Mouse (Mus musculus): ENCODE results near the gene Snx18. TPM values are rescaled to one million over a fixed set of nuclear protein-coding genes. Genes with fewer than 3 reads are reported as not detected.

The Snx18 gene
- polyA plus RNA-seq, 1 experiment from 2014 or later, result 35.3 TPM

GRCm38 (mm10) chr13:113616751-113617337 lies 1.5 kb downstream of the Snx18 start:
- CTCF ChIA-PET, result interaction anchor here (0.7 to 4.8 kb wide), 5 partner anchors 31 to 295 kb away, joined by 3 to 39 read pairs (median 3); no protein-coding TSS in a partner anchor
- in situ Hi-C loops (cut with MboI; ENCODE audit: low pct_unique_long_range_greater_than_20kb), result loop anchor here (5.0 to 10.0 kb wide), 3 partner anchors 152 to 570 kb away; partner anchors contain the start of gene Gpx8
- no peaks in the 10 kb centered on the region for H3K27me3 ChIP-seq
- POLR2A ChIA-PET, result interaction anchor here (1.0 to 2.1 kb wide), 6 partner anchors 65 to 347 kb away, joined by 3 to 7 read pairs (median 4); no protein-coding TSS in a partner anchor
- ATAC-seq (no peak), DNase-seq (ENCODE audit: low read depth, low spot score) (no peak)
- TF ChIP-seq CTCF (IDR thresholded peaks at IDR 0.05), result no peak

GRCm38 (mm10) chr13:113615971-113616671 lies 2.2 kb downstream of the Snx18 start:
- H3K27me3 ChIP-seq, result no peaks in the 10 kb centered on the region
- no peak for ATAC-seq
- ChIA-PET POLR2A (interaction anchor here (0.6 to 1.0 kb wide), 2 partner anchors 288 to 1183 kb away, joined by 3 read pairs; no protein-coding TSS in a partner anchor), CTCF (interaction anchor here (0.7 to 4.8 kb wide), 4 partner anchors 30 to 294 kb away, joined by 3 to 22 read pairs (median 3); no protein-coding TSS in a partner anchor)
- TF ChIP-seq CTCF (IDR thresholded peaks at IDR 0.05), result no peak
- in situ Hi-C loops (cut with MboI; ENCODE audit: low pct_unique_long_range_greater_than_20kb), result loop anchor here (5.0 to 10.0 kb wide), 3 partner anchors 151 to 569 kb away; partner anchors contain the start of gene Gpx8
- no peak for DNase-seq (ENCODE audit: low read depth, low spot score)

- no peaks in the 10 kb centered on the region for H3K27me3 ChIP-seq
- ATAC-seq (no peak), DNase-seq (ENCODE audit: low read depth, low spot score) (no peak)
- CTCF ChIA-PET, result interaction anchor here (1.0 to 1.7 kb wide), 2 partner anchors 29 to 293 kb away, joined by 3 to 4 read pairs; no protein-coding TSS in a partner anchor
- in situ Hi-C loops (cut with MboI; ENCODE audit: low pct_unique_long_range_greater_than_20kb), result loop anchor here (5.0 to 10.0 kb wide), 3 partner anchors 151 to 568 kb away; partner anchors contain the start of gene Gpx8
- POLR2A ChIA-PET, result interaction anchor here (0.6 kb wide), 1 partner anchor 1182 kb away, joined by 3 read pairs; no protein-coding TSS in a partner anchor
- no peak for TF ChIP-seq CTCF (IDR thresholded peaks at IDR 0.05)
Observed at GRCm38 (mm10) chr13:113615546-113615941, 2.8 kb downstream of the Snx18 start.

GRCm38 (mm10) chr13:113614635-113615545 lies 3.5 kb downstream of the Snx18 start:
- no peaks in the 10 kb centered on the region for H3K27me3 ChIP-seq
- no peak for TF ChIP-seq CTCF (IDR thresholded peaks at IDR 0.05)
- CTCF ChIA-PET, result interaction anchor here (1.0 to 1.7 kb wide), 3 partner anchors 29 to 293 kb away, joined by 3 to 4 read pairs (median 3); no protein-coding TSS in a partner anchor
- POLR2A ChIA-PET, result interaction anchor here (0.6 kb wide), 1 partner anchor 1182 kb away, joined by 3 read pairs; no protein-coding TSS in a partner anchor
- DNase-seq (ENCODE audit: low read depth, low spot score) (no peak), ATAC-seq (peak; percentile 37)
- in situ Hi-C loops (cut with MboI; ENCODE audit: low pct_unique_long_range_greater_than_20kb), result loop anchor here (5.0 to 10.0 kb wide), 3 partner anchors 150 to 568 kb away; partner anchors contain the start of gene Gpx8

GRCm38 (mm10) chr13:113613882-113614281 lies 4.5 kb downstream of the Snx18 start:
- TF ChIP-seq CTCF (IDR thresholded peaks at IDR 0.05), result no peak
- ChIA-PET POLR2A (no interaction called here), CTCF (interaction anchor here (1.1 to 1.3 kb wide), 3 partner anchors 20 to 63 kb away, joined by 3 to 4 read pairs (median 3); no protein-coding TSS in a partner anchor)
- H3K27me3 ChIP-seq, result no peaks in the 10 kb centered on the region
- no peak for DNase-seq (ENCODE audit: low read depth, low spot score)
- in situ Hi-C loops (cut with MboI; ENCODE audit: low pct_unique_long_range_greater_than_20kb), result loop anchor here (10.0 kb wide), 1 partner anchor 149 kb away; no protein-coding TSS in a partner anchor
- no peak for ATAC-seq

GRCm38 (mm10) chr13:113613341-113613740 lies 5.0 kb downstream of the Snx18 start:
- H3K27me3 ChIP-seq, result no peaks in the 10 kb centered on the region
- ChIA-PET CTCF (interaction anchor here (1.0 to 1.3 kb wide), 3 partner anchors 19 to 275 kb away, joined by 3 to 4 read pairs (median 4); no protein-coding TSS in a partner anchor), POLR2A (interaction anchor here (0.6 kb wide), 1 partner anchor 272 kb away, joined by 3 read pairs; no protein-coding TSS in a partner anchor)
- in situ Hi-C loops (cut with MboI; ENCODE audit: low pct_unique_long_range_greater_than_20kb), result loop anchor here (10.0 kb wide), 1 partner anchor 149 kb away; no protein-coding TSS in a partner anchor
- no peak for ATAC-seq
- DNase-seq (ENCODE audit: low read depth, low spot score), result no peak
- TF ChIP-seq CTCF (IDR thresholded peaks at IDR 0.05), result no peak

- TF ChIP-seq CTCF (IDR thresholded peaks at IDR 0.05), result no peak
- no peak for DNase-seq (ENCODE audit: low read depth, low spot score)
- in situ Hi-C loops (cut with MboI; ENCODE audit: low pct_unique_long_range_greater_than_20kb), result loop anchor here (10.0 kb wide), 1 partner anchor 148 kb away; no protein-coding TSS in a partner anchor
- ChIA-PET POLR2A (interaction anchor here (1.6 kb wide), 1 partner anchor 9 kb away, joined by 6 read pairs; no protein-coding TSS in a partner anchor), CTCF (interaction anchor here (1.0 to 1.3 kb wide), 4 partner anchors 18 to 274 kb away, joined by 3 to 4 read pairs (median 4); no protein-coding TSS in a partner anchor)
- no peak for ATAC-seq
- H3K27me3 ChIP-seq, result no peaks in the 10 kb centered on the region
Observed at GRCm38 (mm10) chr13:113612141-113612950, 6.0 kb downstream of the Snx18 start.

- in situ Hi-C loops (cut with MboI; ENCODE audit: low pct_unique_long_range_greater_than_20kb), result loop anchor here (10.0 kb wide), 1 partner anchor 146 kb away; no protein-coding TSS in a partner anchor
- no peak for TF ChIP-seq CTCF (IDR thresholded peaks at IDR 0.05)
- DNase-seq (ENCODE audit: low read depth, low spot score), result no peak
- POLR2A ChIA-PET, result interaction anchor here (1.6 kb wide), 1 partner anchor 8 kb away, joined by 6 read pairs; no protein-coding TSS in a partner anchor
- no peak for ATAC-seq
- no peaks in the 10 kb centered on the region for H3K27me3 ChIP-seq
- CTCF ChIA-PET, result interaction anchor here (0.6 kb wide), 1 partner anchor 574 kb away, joined by 3 read pairs; no protein-coding TSS in a partner anchor
Observed at GRCm38 (mm10) chr13:113610732-113611500, 7.4 kb downstream of the Snx18 start.

Measured in Patski (cell line).